Comparison of ENCODE assay signal across 9 mouse cellular contexts in the genomic region with DNA sequence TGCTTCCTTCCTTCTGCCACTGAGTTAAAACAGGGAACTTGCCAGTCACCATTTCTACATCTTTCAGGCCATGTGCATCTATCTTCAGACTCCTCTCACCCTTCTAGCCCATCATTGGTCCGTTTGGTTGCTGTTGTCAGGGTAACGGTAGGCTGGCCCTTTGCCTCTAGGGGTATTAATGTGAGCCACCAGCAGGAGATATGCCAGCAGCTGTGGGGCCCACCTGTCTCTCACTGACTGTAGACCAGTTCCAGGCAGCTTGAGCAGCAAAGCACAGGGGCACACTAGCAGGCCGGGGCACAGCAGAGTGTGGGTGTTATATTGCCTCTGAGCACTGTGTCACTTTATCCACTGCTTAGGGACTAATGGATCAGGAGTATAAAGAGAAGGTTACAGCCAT.
DNase-seq lines count a peak whose midpoint lies in the region; ATAC-seq and TF ChIP-seq lines count a peak whose summit lies in the region.
"Had no signal": no experiment of that assay in that cellular context is flagged by ENCODE, and none has a peak within 500 bp of the region (broad histone marks: within the 10 kb centered on the region; RNA-seq: fewer than 3 reads in every experiment).

No protein-coding gene starts in this region.

- intact Hi-C loops in heart, postnatal 14 days (cut with DNase I), result no loop called here

- no peak overlapping the region for H3K4me3 ChIP-seq in heart, postnatal 0 days (ENCODE audit: low read depth, low read length)
- no peak overlapping the region for H3K4me3 ChIP-seq in embryonic facial prominence, embryonic 15.5 days (replicated peaks)
- no peak overlapping the region for H3K4me3 ChIP-seq in intestine, embryonic 14.5 days (ENCODE audit: low read depth, low read length)
- H3K4me3 ChIP-seq: layer of hippocampus, adult 2 months had no signal

- no peaks in the 10 kb centered on the region for H3K9me3 ChIP-seq in heart, postnatal 0 days (replicated peaks; ENCODE audit: control insufficient read depth, low read length)
- H3K9me3 ChIP-seq in embryonic facial prominence, embryonic 15.5 days (replicated peaks), result no peaks in the 10 kb centered on the region
- no peaks in the 10 kb centered on the region for H3K9me3 ChIP-seq in intestine, embryonic 14.5 days (ENCODE audit: control insufficient read depth, low read length)

- no peaks in the 10 kb centered on the region for H3K36me3 ChIP-seq in heart, postnatal 0 days (replicated peaks; ENCODE audit: control insufficient read depth, insufficient read depth, low read length)
- no peaks in the 10 kb centered on the region for H3K36me3 ChIP-seq in embryonic facial prominence, embryonic 15.5 days
- no peaks in the 10 kb centered on the region for H3K36me3 ChIP-seq in intestine, embryonic 14.5 days (ENCODE audit: control insufficient read depth, insufficient read depth, low read length)

- H3K4me1 ChIP-seq in heart, postnatal 0 days (ENCODE audit: control insufficient read depth, insufficient read depth), result peaks cover 8% of the 10 kb centered on the region; the same call in 1 of the 2 replicates
- peaks cover 13% of the 10 kb centered on the region for H3K4me1 ChIP-seq in embryonic facial prominence, embryonic 15.5 days
- 0 out of 2 replicates have a peak, but pooled peaks cover 12% of the 10 kb centered on the region for H3K4me1 ChIP-seq in intestine, embryonic 14.5 days (replicated peaks; ENCODE audit: control insufficient read depth, insufficient read depth, low read length)

- H3K4me2 ChIP-seq in heart, postnatal 0 days (ENCODE audit: low read depth, low read length), result no peak overlapping the region
- no peak overlapping the region for H3K4me2 ChIP-seq in embryonic facial prominence, embryonic 15.5 days (replicated peaks)
- 0 out of 2 replicates have a peak overlapping the region, but pooled peaks have one; percentile 1 for H3K4me2 ChIP-seq in intestine, embryonic 14.5 days (ENCODE audit: low read length)

- 39% methylated on average over 3 of the region's 3 CpGs for WGBS in heart, postnatal 0 days
- 32% methylated on average over 3 of the region's 3 CpGs for WGBS in embryonic facial prominence, embryonic 15.5 days
- WGBS in intestine, embryonic 14.5 days, result 42% methylated on average over 3 of the region's 3 CpGs

- DNase-seq in heart, postnatal 0 days (ENCODE audit: low spot score), result peak; percentile 33
- no peak for DNase-seq in heart, postnatal 14 days
- DNase-seq in intestine, embryonic 14.5 days (ENCODE audit: low spot score), result no peak
- peak; percentile 42 for DNase-seq in neural tube, embryonic 10.5 days (ENCODE audit: extremely low spot score, low spot score)
- no peak for DNase-seq in urinary bladder, adult 18-20 months (ENCODE audit: low spot score in 2 of 2)

- H3K9ac ChIP-seq in heart, postnatal 0 days (replicated peaks; ENCODE audit: low read depth, low read length), result no peak overlapping the region
- H3K9ac ChIP-seq in embryonic facial prominence, embryonic 15.5 days, result no peak overlapping the region
- no peak overlapping the region for H3K9ac ChIP-seq in intestine, embryonic 14.5 days (ENCODE audit: low read length)

- 0 out of 2 replicates have a peak, but pooled peaks have one; percentile 5 for TF ChIP-seq CTCF in heart, postnatal 0 days (IDR thresholded peaks at IDR 0.05; ENCODE audit: low read depth)

- peak overlapping the region; percentile 51; the same call in 1 of the 2 replicates for H3K27ac ChIP-seq in heart, postnatal 0 days (ENCODE audit: low read depth)
- no peak overlapping the region for H3K27ac ChIP-seq in embryonic facial prominence, embryonic 15.5 days (replicated peaks)
- no peak overlapping the region for H3K27ac ChIP-seq in intestine, embryonic 14.5 days (ENCODE audit: low read depth)
- H3K27ac ChIP-seq: layer of hippocampus, adult 2 months had no signal

- no peaks in the 10 kb centered on the region for H3K27me3 ChIP-seq in heart, postnatal 0 days (ENCODE audit: control insufficient read depth, insufficient read depth, low read length)
- no peaks in the 10 kb centered on the region for H3K27me3 ChIP-seq in embryonic facial prominence, embryonic 15.5 days
- H3K27me3 ChIP-seq in intestine, embryonic 14.5 days (replicated peaks; ENCODE audit: control insufficient read depth, insufficient read depth, low read length), result no peaks in the 10 kb centered on the region

- peak; percentile 62; the same call in 1 of the 2 replicates for ATAC-seq in heart, postnatal 0 days (ENCODE audit: insufficient read depth, low read depth)
- peak; percentile 51; the same call in 1 of the 2 replicates for ATAC-seq in embryonic facial prominence, embryonic 15.5 days (ENCODE audit: insufficient number of reproducible peaks, low FRiP score, low TSS enrichment, low read depth)
- peak; percentile 47 for ATAC-seq in intestine, embryonic 14.5 days (replicated peaks; ENCODE audit: low FRiP score, low TSS enrichment, low read depth)
- ATAC-seq in frontal cortex, adult (ENCODE audit: low TSS enrichment), result no peak
- no peak for ATAC-seq in inflammation-experienced regulatory T-cells, adult 6 months

- no peak for TF ChIP-seq EP300 in heart, postnatal 0 days (IDR thresholded peaks at IDR 0.05; ENCODE audit: low read depth)

Comparison
In these comparisons a context has a peak if more than half of its experiments do, and no peak if none do; other contexts are left out.
1. DNase-seq: peak in heart, postnatal 0 days (single experiment) and neural tube, embryonic 10.5 days (single experiment); none in heart, postnatal 14 days (0 of 2), intestine, embryonic 14.5 days (single experiment) and urinary bladder, adult 18-20 months (0 of 2).
2. ATAC-seq: peak in heart, postnatal 0 days (single experiment), embryonic facial prominence, embryonic 15.5 days (single experiment) and intestine, embryonic 14.5 days (single experiment); none in frontal cortex, adult (single experiment) and inflammation-experienced regulatory T-cells, adult 6 months (single experiment).